Mouse (Mus musculus) intestine, embryonic 16.5 days (tissue): ENCODE data around the gene Kcng1. TPM values are rescaled to one million over a fixed set of nuclear protein-coding genes. Genes with fewer than 3 reads are reported as not detected.

ENCODE experiments used
- ATAC-seq: fragments of 200-750 bp; cut with Nextera tagmentation; 2 replicates; pipeline ENCODE4 v1.8.0; 2017; ENCODE audit warnings: moderate TSS enrichment, moderate library complexity
- H3K27ac ChIP-seq: fragments of 300-500 bp; sonication (generic); 2 replicates; pipeline ENCODE4 v1.5.1; 2014; ENCODE audit warnings: mild to moderate bottlenecking, low read length
- H3K27me3 ChIP-seq: fragments of 300-500 bp; sonication (generic); replicated peaks from 2 replicates; pipeline ENCODE4 v1.6.1; 2014; ENCODE audit warnings: low read length, control low read depth, mixed read lengths; ENCODE audit not compliant: control insufficient read depth, insufficient read depth
- H3K36me3 ChIP-seq: fragments of 300-500 bp; sonication (generic); 2 replicates; pipeline ENCODE4 v1.6.1; 2014; ENCODE audit warnings: low read length, control low read depth; ENCODE audit not compliant: control insufficient read depth, insufficient read depth
- H3K4me1 ChIP-seq: fragments of 300-500 bp; sonication (generic); 2 replicates; pipeline ENCODE4 v1.6.1; 2014; ENCODE audit warnings: low read length, control low read depth, mixed read lengths; ENCODE audit not compliant: control insufficient read depth, insufficient read depth
- H3K4me2 ChIP-seq: fragments of 300-500 bp; sonication (generic); 2 replicates; pipeline ENCODE4 v1.6.1; 2014; ENCODE audit warnings: low read depth, low read length, control low read depth
- H3K4me3 ChIP-seq: fragments of 300-500 bp; sonication (generic); 2 replicates; pipeline ENCODE4 v1.5.1; 2014; ENCODE audit warnings: mild to moderate bottlenecking, low read length
- H3K9ac ChIP-seq: fragments of 300-500 bp; sonication (generic); 2 replicates; pipeline ENCODE4 v1.6.1; 2014; ENCODE audit warnings: low read depth, low read length
- H3K9me3 ChIP-seq: fragments of 300-500 bp; sonication (generic); 2 replicates; pipeline ENCODE4 v1.6.1; 2016; ENCODE audit warnings: low read length, control low read depth; ENCODE audit not compliant: control insufficient read depth
- WGBS: fragments of 180-500 bp; shearing (Covaris S2); extraction: QIAGEN DNeasy Blood & Tissue Kit; methylation state at CpG from one replicate; pipeline ENCODE4 v1.1.7; 2014; 5-methylcytosine and 5-hydroxymethylcytosine counted together
- polyA plus RNA-seq: library from polyadenylated mRNA; unstranded; fragments of >200 nt; fragmentation: Nextera tagmentation; extraction: Ambion mirVana; gene quantifications from 2 replicates; pipeline ENCODE4 v1.2.1, GENCODE M21; 2015

Kcng1 gene
- polyA plus RNA-seq, 1 experiment from 2014 or later = 6.1 TPM

DNA sequence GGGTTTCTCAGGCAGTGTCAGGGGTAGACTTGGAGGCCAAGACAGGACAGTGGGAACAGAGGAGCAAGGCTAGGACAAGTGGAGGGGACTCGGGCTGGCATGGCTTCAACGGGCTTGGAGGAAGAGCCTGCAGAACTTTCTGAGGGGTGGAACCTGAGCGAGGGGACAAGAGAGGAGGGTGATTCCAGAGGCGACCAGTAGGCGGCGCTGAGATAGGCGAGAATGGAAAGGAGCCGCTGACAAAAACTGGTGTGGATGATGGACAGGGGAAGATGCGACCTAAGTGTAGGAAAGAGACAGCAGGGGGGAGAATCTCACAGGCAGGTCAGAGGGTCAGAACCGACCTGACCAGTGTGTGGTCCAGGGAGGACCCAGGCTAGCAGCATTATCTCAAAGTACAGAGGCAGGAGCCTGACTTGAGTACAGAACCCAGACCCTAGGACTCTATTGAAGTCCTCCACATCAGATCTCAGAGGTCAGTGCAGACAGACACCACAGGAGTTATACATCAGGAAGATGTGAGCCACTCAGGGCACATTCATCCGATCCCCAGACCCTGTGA lies 7.1 kb downstream of the Kcng1 start:
- ATAC-seq = 0 out of 2 replicates have a peak, but pooled peaks have one; percentile 13
- Histone ChIP-seq H3K9ac (no peak overlapping the region), H3K27ac (no peak overlapping the region), H3K9me3 (no peaks in the 10 kb centered on the region), H3K4me1 (no peaks in the 10 kb centered on the region), H3K36me3 (no peaks in the 10 kb centered on the region), H3K4me3 (no peak overlapping the region), H3K4me2 (no peak overlapping the region), H3K27me3 (peaks cover 17% of the 10 kb centered on the region)
- 11% methylated on average over 11 of the region's 11 CpGs for WGBS

DNA sequence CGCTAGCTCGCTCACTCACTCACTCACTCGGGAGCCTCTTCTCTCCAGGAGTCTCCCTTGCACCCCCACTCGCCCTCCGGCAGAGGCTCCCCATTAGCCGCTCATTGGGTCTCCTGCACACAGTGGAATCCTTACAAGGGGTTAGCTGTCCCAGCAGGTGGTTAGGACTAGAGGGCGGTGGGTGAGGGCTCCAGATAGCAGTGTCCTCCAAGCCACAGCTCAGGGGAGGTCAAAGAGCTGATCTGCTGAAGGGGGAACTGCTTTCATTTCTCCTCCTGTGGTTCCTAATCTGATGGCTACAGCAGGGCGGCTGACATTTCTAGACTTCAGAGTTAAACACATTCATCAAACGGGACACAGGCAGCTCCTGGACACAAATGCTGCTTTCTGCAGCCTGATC lies 8.1 kb downstream of the Kcng1 start:
- Histone ChIP-seq H3K4me3 (no peak overlapping the region), H3K4me1 (no peaks in the 10 kb centered on the region), H3K9me3 (no peaks in the 10 kb centered on the region), H3K4me2 (no peak overlapping the region), H3K9ac (no peak overlapping the region), H3K27ac (no peak overlapping the region), H3K36me3 (no peaks in the 10 kb centered on the region), H3K27me3 (0 out of 2 replicates have a peak, but pooled peaks cover 9% of the 10 kb centered on the region)
- no peak for ATAC-seq
- WGBS = 43% methylated on average over 9 of the region's 9 CpGs

DNA sequence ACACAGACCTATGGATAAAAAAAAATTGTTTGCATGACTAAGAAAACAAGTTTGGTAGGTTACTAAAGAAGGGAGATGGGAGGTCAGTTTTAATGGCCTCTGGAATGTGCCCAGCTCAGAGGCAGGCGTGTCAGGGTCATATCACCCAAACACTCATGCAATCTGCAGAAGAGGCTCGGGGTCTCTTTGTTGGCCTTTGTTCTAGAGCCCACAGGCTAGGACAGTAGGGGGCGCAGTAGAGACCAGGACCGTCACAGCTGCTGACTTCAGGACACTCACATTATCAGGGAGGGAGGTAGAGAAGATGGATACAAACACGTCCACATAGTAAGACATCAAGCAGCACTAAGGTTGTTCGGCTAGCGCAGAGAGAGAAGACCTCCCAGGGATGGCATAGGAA lies 13.5 kb downstream of the Kcng1 start:
- Histone ChIP-seq H3K36me3 (no peaks in the 10 kb centered on the region), H3K4me3 (peak overlapping the region; percentile 10), H3K27me3 (no peaks in the 10 kb centered on the region; the same call in 1 of the 2 replicates), H3K9ac (no peak overlapping the region), H3K4me2 (0 out of 2 replicates have a peak overlapping the region, but pooled peaks have one; percentile 10), H3K9me3 (no peaks in the 10 kb centered on the region), H3K4me1 (no peaks in the 10 kb centered on the region), H3K27ac (no peak overlapping the region)
- 35% methylated on average over 7 of the region's 7 CpGs for WGBS
- no peak for ATAC-seq

DNA sequence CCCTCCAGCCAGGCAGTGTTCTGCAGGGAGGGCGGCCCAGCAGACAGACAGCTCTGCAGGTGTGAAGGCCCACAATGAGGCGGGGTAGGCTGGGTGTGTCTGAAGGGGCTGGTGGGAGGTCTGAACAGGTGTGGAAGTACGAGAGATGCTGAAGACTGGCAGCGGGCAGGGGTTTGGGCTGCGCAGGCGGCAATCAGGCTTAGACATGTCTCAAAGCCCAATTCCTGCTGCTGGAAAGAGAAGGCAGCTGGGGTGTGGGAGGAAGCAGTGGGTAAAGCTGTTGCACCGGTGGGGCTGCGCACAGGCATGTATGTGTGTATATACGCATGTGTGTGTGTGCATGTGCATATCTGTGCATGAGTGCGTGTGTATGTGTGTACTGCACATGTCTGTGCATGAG lies 20.6 kb downstream of the Kcng1 start:
- no peak overlapping the region for H3K4me3 ChIP-seq
- H3K4me1 ChIP-seq = no peaks in the 10 kb centered on the region
- no peak overlapping the region for H3K27ac ChIP-seq
- WGBS = 88% methylated on average over 10 of the region's 10 CpGs
- ATAC-seq = no peak
- H3K36me3 ChIP-seq = no peaks in the 10 kb centered on the region
- H3K4me2 ChIP-seq = no peak overlapping the region
- no peak overlapping the region for H3K9ac ChIP-seq
- H3K9me3 ChIP-seq = no peaks in the 10 kb centered on the region
- H3K27me3 ChIP-seq = no peaks in the 10 kb centered on the region; the same call in 1 of the 2 replicates

DNA sequence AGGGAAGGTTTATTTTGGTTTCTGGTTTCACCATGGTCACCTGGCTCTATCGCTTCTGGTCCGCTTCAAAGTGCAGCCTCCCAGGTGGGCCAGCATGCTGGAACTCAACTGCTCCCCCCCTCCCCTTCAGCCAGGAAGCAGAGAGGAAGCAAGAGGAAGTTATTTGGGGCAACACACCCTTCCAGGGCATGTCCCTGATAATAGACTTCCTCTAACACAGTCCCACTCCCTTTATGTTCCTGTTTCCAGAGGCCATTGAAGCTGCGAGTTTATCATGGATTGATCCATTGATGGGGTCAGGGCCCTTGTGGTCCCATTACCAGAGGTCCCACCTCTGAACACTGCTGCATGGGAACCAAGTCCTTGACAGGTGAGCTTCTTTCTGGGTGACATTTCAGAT lies 21.4 kb downstream of the Kcng1 start:
- no peaks in the 10 kb centered on the region; the same call in 1 of the 2 replicates for H3K27me3 ChIP-seq
- no peak overlapping the region for H3K4me2 ChIP-seq
- ATAC-seq = no peak
- H3K27ac ChIP-seq = no peak overlapping the region
- H3K9ac ChIP-seq = no peak overlapping the region
- no peaks in the 10 kb centered on the region for H3K36me3 ChIP-seq
- WGBS = 76% methylated on average over 3 of the region's 3 CpGs
- no peak overlapping the region for H3K4me3 ChIP-seq
- H3K4me1 ChIP-seq = no peaks in the 10 kb centered on the region
- no peaks in the 10 kb centered on the region for H3K9me3 ChIP-seq

DNA sequence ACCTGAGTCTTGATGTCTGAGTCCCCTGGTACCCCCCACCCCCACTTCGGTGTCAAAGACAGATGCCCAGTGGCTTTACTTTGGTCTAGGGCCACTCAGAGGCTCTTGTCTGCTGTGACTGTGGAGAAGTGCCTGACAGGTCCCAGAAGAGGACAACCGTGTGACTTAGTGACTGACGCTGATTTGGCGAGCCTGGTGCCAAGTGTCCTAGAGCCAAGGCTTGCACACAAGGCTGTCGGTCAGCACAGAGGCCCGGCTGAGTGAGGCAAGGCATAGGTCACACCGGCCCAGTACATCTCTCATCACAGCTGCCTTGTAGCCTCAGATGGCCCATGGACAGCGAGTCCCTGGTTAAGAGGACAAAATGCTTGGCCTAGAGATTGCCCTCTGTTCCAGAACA lies 22.5 kb downstream of the Kcng1 start:
- H3K27me3 ChIP-seq = no peaks in the 10 kb centered on the region; the same call in 1 of the 2 replicates
- H3K9ac ChIP-seq = no peak overlapping the region
- no peak overlapping the region for H3K4me2 ChIP-seq
- no peak overlapping the region for H3K4me3 ChIP-seq
- WGBS = 88% methylated on average over 8 of the region's 8 CpGs
- no peak for ATAC-seq
- H3K9me3 ChIP-seq = no peaks in the 10 kb centered on the region
- no peaks in the 10 kb centered on the region for H3K4me1 ChIP-seq
- no peaks in the 10 kb centered on the region for H3K36me3 ChIP-seq
- H3K27ac ChIP-seq = no peak overlapping the region

DNA sequence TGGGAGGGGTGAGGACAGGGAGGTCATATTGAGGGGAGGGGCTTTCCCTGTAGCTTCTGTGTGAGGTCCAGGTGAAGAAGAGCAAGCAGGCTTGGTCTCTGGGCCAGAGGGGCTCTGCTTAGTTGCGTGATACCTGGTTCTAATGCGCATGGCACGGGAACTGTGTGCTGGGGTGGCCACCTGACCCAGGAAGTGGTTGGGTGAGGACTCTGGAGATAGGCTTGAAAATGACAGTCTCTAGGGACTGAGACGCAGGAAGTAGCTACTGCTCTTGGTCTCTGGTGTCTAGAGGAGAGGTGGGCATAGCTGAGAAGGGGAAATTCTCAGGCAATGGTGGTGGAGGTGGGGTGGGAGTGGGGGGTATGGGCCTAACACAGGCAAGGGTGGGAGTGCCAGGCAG lies 24.3 kb downstream of the Kcng1 start:
- H3K36me3 ChIP-seq = no peaks in the 10 kb centered on the region
- no peaks in the 10 kb centered on the region for H3K27me3 ChIP-seq
- H3K4me2 ChIP-seq = no peak overlapping the region
- no peaks in the 10 kb centered on the region for H3K9me3 ChIP-seq
- no peak overlapping the region for H3K9ac ChIP-seq
- H3K4me3 ChIP-seq = no peak overlapping the region
- ATAC-seq = no peak
- 87% methylated on average over 4 of the region's 4 CpGs for WGBS
- H3K4me1 ChIP-seq = no peaks in the 10 kb centered on the region
- no peak overlapping the region for H3K27ac ChIP-seq

DNA sequence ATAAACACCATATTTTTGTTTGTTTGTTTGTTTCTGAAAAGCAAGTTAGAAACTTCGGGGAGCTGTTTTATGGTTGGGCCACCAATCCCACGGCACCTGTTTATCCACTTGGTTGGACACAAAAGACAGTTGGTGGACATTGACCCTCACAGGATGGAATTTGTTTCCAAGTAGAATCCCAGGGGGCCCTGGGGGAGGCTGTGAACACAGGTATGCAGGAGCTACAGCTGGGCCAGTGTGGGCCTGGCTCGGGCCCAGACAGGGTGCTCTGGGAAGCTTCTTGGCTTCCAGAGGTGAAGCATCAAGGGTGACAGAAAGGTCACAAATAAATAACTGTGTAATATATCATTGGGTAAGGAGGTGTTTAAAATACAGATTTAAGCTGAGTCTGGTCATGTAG lies 25.0 kb downstream of the Kcng1 start:
- H3K4me1 ChIP-seq = no peaks in the 10 kb centered on the region
- 48% methylated on average over 3 of the region's 3 CpGs for WGBS
- no peak for ATAC-seq
- H3K27me3 ChIP-seq = no peaks in the 10 kb centered on the region
- no peak overlapping the region for H3K4me2 ChIP-seq
- H3K36me3 ChIP-seq = no peaks in the 10 kb centered on the region
- no peak overlapping the region for H3K27ac ChIP-seq
- no peaks in the 10 kb centered on the region for H3K9me3 ChIP-seq
- no peak overlapping the region for H3K4me3 ChIP-seq
- no peak overlapping the region for H3K9ac ChIP-seq

DNA sequence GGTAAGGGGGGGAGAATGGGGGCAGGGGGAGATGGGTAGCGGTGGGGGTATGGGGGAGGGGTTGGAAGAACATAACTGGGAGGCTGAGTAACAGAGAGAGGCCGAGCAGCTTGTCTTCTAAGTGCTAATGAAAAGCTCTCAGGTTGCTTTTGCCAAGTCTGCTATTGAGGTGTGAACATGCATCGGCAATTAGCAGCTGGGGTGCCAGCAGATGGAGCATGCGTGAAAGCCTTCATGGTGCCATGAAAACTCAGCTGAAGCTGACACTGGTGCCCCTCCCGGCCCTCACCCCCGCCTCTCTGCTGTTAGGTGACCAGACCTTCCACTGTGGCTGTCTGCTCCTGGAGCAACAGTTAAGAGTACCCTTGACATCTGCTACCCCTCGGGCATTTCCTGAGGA lies 27.7 kb downstream of the Kcng1 start:
- Histone ChIP-seq H3K27me3 (no peaks in the 10 kb centered on the region), H3K36me3 (no peaks in the 10 kb centered on the region), H3K9me3 (no peaks in the 10 kb centered on the region), H3K9ac (no peak overlapping the region), H3K4me1 (no peaks in the 10 kb centered on the region), H3K4me3 (no peak overlapping the region), H3K4me2 (no peak overlapping the region), H3K27ac (no peak overlapping the region)
- 50% methylated on average over 7 of the region's 7 CpGs for WGBS
- no peak for ATAC-seq

DNA sequence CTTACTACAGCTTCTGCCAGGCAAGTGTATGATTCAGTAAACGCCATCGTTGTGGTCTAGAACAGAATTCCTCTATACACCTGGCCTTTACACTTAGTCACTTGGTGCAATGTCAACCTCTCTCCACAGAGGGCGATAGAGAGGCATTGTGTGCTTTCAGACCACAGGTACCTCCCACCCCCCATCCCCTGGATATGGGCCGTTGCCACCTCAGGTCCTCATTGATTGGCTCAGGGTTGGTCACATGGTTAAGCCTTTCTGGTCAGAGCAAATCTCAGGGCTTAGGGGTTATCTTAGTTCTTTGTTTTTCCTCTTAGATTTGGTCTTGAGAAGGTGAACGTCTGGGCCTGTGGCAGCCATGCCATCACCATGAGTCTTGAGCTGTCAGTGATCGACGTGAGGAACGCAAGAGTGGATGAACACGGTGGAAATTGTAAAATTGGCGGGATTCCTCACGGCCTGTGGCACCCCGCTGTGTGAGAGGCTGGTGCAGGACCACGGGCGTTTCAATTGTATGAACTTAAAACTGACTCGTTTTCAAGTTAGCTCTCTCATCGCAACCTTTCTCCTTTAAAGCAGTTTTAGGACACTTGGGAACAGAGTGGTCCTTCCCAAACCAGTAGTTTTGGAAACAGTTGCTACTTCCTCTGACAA lies 28.8 kb downstream of the Kcng1 start:
- H3K36me3 ChIP-seq = no peaks in the 10 kb centered on the region
- no peaks in the 10 kb centered on the region for H3K9me3 ChIP-seq
- H3K9ac ChIP-seq = no peak overlapping the region
- 16% methylated on average over 16 of the region's 16 CpGs for WGBS
- ATAC-seq = no peak
- H3K4me1 ChIP-seq = no peaks in the 10 kb centered on the region
- H3K27me3 ChIP-seq = no peaks in the 10 kb centered on the region
- no peak overlapping the region for H3K27ac ChIP-seq
- no peak overlapping the region for H3K4me2 ChIP-seq
- H3K4me3 ChIP-seq = no peak overlapping the region
